Mouse (Mus musculus): ENCODE measurements around the gene Cog4. TPM values are rescaled to one million over a fixed set of nuclear protein-coding genes. Genes with fewer than 3 reads are reported as not detected.
A peak's percentile ranks its signal among the peaks of the same experiment; 100 is the strongest.
"Not testable (repeated sequence)": the region's sequence is repeated elsewhere in the genome, so short reads cannot be mapped to it uniquely, and the experiment has no call there.

The Cog4 gene
- total RNA-seq, 2 experiments from 2014 or later: 74.3 to 78.3 TPM

DNA sequence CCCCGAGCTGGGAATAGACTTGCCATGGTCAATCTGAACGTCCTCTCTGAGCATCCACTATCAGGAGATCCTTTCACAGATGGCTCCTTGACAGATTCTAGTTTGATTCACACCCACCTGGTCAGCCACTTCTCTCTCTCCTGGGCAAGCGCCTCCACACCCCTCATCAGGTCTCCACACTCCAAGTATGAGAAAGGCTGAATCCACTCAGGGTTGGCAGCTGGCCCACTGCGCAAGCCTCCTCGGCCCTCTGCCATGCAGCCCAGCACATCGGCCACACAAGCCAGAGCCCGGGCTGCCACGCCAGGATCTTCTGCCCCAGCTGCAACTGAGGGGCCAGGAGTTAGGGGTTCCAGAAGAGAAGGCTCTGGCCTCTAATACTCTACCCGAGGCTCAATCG, 41.2 kb downstream of the Cog4 start:
- DNase-seq: no peak
- intact Hi-C loops (cut with DNase I): no loop called here

DNA sequence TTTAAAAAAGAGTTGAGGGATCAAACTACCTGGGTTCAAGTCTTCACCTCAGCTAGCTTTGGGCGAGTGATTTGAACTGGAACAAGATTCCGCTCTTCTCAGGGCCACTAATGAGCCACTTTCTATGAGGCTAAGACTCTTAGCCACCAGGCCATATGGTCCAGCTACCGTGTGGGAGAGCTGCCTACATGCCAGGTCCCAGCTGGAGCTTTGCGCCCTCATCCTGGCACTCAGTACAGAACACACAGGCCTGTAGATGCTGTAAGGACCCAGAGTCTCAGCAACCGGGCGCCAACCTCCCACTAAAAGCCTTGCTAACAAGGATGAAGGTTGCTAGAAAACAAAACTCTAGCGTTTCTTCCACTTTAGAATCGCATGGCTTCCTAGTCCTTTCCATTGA, 42.0 kb downstream of the Cog4 start:
- no peak for DNase-seq
- intact Hi-C loops (cut with DNase I): no loop called here

- intact Hi-C loops (cut with DNase I): no loop called here
- DNase-seq: no peak
These were observed 42.5 kb downstream of the Cog4 start for GRCm38 (mm10) chr8:110888860-110889259.

DNA sequence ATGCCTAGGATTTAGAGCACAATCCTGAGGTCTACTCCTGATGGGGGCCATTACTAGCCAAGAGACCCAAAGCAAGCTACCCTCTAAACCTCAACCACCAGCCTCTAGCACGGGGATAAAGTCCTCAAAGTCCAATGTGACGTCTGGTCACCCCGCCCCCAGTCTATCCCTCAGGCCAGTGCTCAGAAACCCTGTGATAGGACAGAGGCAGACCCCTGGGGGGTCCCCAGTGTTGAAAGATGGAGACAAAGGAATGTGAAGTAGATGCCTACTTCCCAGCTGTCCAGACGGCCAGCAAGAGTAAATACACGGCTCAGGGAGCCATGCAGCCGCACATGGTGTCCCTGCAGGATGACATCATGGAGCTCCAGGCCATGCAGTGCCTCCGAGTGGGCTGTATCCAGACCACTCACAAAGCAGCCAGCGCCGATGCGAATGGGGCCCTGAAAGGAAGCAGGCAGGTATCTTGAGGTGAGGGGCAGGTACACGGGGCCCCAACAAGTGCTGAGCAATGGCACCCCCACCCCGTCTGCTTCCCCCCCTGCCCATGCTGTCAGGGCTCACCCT, 43.6 kb downstream of the Cog4 start:
- DNase-seq: no peak
- intact Hi-C loops (cut with DNase I): no loop called here

DNA sequence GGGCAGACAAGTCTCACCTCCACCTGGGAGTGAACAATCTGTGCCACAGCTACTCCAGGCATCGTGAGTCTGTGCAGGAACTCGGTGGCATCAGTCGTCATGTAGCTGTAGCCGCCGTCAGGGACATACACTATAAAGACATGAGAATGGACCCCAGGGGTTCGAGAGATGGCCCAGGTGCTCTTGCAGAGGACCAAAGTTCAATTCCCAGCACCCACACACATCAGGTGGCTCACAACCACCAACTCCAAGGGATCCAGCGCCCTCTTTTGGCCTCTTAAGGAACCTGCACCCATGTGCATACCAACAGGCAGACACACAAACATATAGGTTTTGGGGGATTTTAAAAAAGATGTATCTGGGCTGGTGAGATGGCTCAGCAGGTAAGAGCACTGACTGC, 45.6 kb downstream of the Cog4 start:
- DNase-seq: no peak
- intact Hi-C loops (cut with DNase I): no loop called here

DNA sequence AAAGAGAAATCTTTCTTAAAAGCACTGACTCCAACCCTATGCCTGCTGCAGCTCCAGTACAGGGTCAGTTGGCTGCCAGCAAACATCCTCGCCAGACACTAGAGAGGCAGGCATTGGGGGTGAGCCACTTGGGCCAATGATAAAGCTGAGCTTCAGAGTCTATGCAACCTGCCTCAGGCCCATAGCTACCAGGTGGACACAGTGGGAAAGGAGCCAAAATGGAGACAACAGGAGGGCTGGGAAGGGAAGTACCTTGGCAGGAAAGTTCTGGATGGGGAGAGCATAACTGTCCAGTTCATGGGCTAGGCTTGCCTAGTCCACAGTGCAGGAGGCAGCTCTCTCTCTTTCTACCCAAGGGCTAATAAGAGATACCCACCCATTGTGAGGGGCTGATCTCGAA, 46.5 kb downstream of the Cog4 start:
- no peak for DNase-seq
- intact Hi-C loops (cut with DNase I): no loop called here

DNA sequence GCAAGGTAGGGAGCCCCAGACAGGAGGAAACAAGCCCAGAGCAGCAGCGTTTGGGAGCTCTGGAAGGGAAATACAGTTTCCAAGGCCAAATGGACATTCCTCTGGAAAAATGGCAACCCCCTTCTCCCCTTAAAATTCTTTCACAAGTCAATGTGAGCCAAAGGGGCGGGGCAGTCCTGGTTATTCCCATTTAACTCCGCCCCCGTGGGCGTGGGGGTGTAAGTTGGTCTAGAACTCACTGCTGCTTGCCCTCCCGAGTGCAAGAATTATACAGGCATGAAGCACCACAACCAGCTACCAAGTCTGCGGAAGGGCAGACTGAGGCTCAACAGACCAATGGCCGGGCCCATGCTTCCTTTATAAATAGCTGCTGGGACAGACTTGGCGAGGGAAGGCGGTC, 48.5 kb downstream of the Cog4 start:
- intact Hi-C loops (cut with DNase I): no loop called here
- DNase-seq: no peak

DNA sequence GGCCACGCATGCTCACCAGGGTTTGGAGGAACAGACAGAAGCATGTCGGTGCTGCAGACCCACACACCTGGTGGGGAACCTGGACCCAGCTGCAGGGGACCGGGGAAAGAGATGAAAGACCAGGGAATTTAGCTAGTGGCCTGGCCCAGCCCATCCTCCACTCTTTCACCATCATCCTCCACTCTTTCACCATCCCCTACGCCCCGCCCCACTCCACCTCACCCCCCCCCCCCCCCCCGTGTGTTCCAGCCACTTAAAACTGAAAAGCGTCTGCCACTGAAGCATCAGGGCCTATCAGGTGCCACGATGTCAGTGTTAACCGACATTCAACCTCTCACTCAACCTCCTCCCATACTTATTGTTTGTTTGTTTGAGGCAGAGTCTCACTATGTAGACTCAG, 48.9 kb downstream of the Cog4 start:
- intact Hi-C loops (cut with DNase I): no loop called here
- no peak for DNase-seq

GRCm38 (mm10) chr8:110895812-110896211, 49.4 kb downstream of the Cog4 start:
- DNase-seq: no peak
- intact Hi-C loops (cut with DNase I): no loop called here

DNA sequence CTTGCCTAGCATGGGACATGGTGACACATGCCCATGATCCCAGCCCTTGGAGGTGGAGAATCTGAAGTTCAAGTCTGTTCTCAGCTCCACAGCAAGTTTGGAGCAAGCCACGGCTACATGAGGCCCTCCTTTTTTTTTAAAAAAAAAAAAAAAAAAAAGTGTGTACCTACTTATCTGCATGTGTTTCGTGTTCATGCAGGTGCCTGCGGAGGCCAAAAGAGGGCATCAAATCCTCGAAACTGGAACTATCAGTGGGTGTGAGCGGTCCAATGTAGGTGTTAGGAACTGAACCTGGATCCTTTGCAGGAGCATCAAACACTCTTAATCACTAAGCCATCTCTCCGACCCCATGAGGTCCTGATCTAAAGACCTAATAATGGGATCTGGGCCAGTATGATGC, 51.1 kb downstream of the Cog4 start:
- intact Hi-C loops (cut with DNase I): no loop called here
- no peak for DNase-seq

- intact Hi-C loops (cut with DNase I): no loop called here
These were observed 54.7 kb downstream of the Cog4 start for GRCm38 (mm10) chr8:110901056-110901455.

GRCm38 (mm10) chr8:110901839-110902578, 55.6 kb downstream of the Cog4 start, which contains the start of gene Fuk:
Gene Fuk, minus strand, starts transcription at chr8:110902488.
- intact Hi-C loops (cut with DNase I): loop anchor here (2.0 kb wide), 1 partner anchor 63 kb away; no protein-coding TSS in a partner anchor
- peak; percentile 84 for DNase-seq

More at GRCm38 (mm10) chr8:110901056-110901455, 54.7 kb downstream of the Cog4 start:
- no peak for DNase-seq

DNA sequence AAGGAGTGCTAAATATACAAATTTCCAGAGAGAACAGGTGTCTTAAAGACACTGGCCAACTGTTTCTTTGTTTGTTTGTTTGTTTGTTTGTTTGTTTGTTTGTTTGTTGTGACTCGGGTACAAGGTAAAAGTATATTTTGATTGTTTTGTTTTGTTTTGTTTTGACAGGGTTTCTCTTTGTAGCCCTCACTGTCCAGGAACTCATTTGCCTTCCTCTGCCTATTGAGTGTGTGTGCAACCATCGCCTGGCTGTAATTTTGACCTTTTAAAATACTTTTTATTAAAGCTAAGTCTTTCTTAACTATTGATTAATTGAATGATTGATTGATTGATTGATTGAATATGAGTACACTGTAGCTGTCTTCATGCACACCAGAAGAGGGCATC, 56.2 kb downstream of the Cog4 start:
- intact Hi-C loops (cut with DNase I): loop anchor here (2.0 kb wide), 1 partner anchor 62 kb away; no protein-coding TSS in a partner anchor
- DNase-seq: no peak

- no peak for DNase-seq
- intact Hi-C loops (cut with DNase I): no loop called here
These were observed 59.0 kb downstream of the Cog4 start for GRCm38 (mm10) chr8:110905404-110905803.

- intact Hi-C loops (cut with DNase I): no loop called here
These were observed 60.3 kb downstream of the Cog4 start for GRCm38 (mm10) chr8:110906682-110907081.

GRCm38 (mm10) chr8:110909850-110910249, 63.5 kb downstream of the Cog4 start:
- intact Hi-C loops (cut with DNase I): not testable (repeated sequence)

More at GRCm38 (mm10) chr8:110906682-110907081, 60.3 kb downstream of the Cog4 start:
- no peak for DNase-seq

GRCm38 (mm10) chr8:110911576-110912570, 65.5 kb downstream of the Cog4 start:
- no peak for DNase-seq
- intact Hi-C loops (cut with DNase I): no loop called here

More at GRCm38 (mm10) chr8:110909850-110910249, 63.5 kb downstream of the Cog4 start:
- not testable (repeated sequence) for DNase-seq

- intact Hi-C loops (cut with DNase I): loop anchor here (5.0 kb wide), 1 partner anchor 80 kb away; the partner anchor contains the start of gene Ddx19a
- DNase-seq: no peak
These were observed 71.0 kb downstream of the Cog4 start for GRCm38 (mm10) chr8:110917415-110917814.

DNA sequence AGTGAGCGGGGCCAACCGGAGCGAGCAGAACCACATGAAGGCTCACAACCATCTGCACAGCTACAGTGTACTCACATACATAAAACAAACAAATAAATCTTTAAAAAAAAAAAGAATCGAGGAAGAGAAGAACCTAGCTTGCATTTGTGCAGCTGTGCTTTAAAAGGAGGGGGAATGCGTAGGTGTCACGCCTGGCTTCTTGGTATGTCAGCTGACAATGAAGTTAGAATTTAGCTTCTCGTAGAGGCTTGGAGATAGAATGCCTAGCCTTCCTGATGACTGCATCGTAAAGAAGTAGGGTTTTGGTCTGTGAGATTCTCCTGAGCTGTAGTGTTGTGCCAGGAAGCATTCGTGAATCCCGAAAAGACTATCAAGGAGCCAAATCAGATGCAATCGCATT, 71.6 kb downstream of the Cog4 start:
- intact Hi-C loops (cut with DNase I): loop anchor here (2.0 to 5.0 kb wide), 2 partner anchors 47 to 79 kb away; partner anchors contain the start of gene Ddx19a

DNA sequence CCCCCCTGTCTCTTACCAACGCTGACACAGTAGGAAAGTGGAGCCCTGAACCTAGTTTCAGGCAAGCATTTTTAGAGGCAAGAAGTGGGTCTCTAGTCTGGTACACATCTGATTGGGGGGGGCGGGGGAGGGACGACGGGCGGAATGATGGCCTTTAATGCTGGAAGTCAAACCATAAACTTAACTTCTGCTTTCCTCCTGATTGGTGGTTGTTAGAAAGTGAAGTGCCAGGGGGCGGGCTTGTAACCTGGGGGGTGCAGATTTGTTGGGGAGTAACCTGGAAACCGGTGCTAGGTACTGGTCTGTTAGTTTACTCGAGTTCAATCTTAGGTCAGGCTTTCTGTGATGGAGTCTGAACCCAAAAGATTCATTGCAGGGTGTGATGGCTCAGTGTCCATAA, 72.1 kb downstream of the Cog4 start:
- intact Hi-C loops (cut with DNase I): loop anchor here (2.0 to 5.0 kb wide), 2 partner anchors 46 to 79 kb away; partner anchors contain the start of gene Ddx19a
- no peak for DNase-seq

More for the DNA sequence above, 71.6 kb downstream of the Cog4 start:
- DNase-seq: no peak

Data from heart, postnatal 36 days (tissue).